Mouse (Mus musculus) layer of hippocampus, adult 9-10 months (tissue): ENCODE results near the gene Bri3.
"Not testable (repeated sequence)": the region's sequence is repeated elsewhere in the genome, so short reads cannot be mapped to it uniquely, and the experiment has no call there.

Experiments used
- DNase-seq: peaks from one replicate; pipeline ENCODE4 v3.0.0; 2022; ENCODE audit warnings: low spot score

Bri3 gene

DNA sequence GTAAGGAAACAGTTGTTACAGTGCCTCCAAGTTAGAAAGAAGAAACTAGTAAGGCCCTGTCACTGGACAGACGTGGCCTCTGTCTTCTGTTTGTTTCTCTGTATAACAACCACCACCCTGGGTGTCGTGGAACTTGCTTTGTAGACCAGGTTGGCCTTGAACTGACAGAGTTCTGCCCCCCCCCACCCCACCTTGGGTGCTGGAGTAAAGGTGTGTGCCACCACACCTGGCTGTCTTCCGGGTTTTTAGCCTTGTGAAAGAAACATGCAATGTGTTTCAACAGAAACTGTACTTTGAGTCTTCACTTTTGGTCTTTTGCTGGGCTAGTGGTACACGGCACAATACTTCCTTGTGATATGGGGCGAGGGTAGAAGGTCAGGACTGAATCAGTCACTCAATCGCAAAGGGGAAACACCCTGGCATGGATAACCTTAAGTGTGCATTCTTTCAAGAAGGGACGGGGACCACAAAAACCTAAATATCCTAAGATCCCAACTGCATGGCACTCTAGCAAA is 51.9 kb downstream of the Bri3 start:
- DNase-seq, result no peak

DNA sequence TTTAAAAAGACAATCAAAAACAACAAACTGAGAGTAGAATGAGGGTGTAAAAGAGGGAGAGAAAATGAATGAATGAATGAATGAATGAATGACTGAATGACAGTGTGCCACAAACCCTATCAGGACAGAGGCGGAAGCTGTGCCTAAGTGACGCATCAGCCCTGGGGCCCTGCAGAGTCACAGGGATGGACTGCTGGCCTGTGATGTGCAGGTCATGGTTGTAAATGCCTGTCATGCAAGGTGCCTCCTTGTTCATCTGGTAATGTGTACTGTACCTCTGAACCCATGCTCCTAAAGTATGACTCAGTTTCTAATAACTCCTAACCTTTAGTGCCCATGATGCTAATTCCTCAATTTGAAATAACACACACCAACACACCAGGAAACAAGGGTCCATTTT is 58.8 kb downstream of the Bri3 start:
- DNase-seq, result no peak

DNA sequence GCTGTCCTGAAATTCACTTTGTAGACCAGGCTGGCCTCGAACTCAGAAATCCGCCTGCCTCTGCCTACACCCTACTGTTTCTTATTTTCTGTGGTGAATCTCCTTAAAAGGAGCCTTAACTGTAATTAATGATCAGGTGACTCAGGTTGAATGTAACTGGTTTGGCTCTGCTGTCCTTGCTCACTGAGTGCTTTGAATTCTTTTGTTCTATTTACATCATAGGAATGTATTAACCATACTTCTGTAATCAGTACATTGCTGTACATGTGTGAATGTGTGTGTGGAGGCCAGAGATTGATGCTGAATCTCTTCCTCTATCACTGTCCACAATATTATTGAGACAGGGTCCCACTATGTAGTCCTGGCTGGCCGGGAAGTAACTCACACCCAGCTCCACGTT is 64.7 kb downstream of the Bri3 start:
- no peak for DNase-seq

DNA sequence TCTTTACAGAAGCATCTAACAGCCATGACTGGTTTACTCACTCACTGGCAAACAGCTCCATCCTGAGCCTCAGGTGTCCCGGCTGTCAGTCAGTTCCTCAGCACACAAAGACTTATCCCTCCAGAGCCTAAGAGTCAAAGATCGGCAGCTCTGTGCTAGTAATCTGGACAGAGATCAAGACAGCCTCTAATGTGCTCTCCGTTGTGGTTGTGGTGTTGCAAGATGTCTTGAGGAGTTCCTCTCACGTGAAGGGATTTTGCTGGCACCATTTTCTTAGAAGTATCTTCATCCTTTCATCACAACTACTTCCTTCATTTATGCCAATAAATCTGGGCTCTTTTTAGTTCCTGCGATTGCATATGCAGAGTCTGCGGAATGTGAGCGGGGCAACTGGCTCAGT is 67.9 kb downstream of the Bri3 start:
- DNase-seq, result no peak

DNA sequence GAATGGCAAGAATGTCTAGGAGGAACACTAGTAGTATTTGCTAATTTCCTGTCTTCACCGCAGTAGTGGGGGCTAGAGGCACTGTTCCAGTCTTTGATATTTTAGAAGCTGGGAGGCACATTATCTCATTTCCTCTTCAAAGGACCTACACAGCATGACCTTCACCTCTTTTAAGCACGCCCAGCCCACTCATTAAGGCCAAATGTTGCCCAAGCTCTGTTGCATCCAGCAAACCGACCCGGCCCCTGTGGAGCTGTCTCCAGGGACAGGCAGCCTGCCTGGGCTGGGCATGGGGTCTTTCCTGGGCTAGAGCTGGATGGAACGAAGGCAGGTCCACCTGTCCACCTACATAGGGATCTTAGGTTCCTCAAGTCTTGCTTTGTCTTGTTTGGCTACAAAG is 69.1 kb downstream of the Bri3 start:
- DNase-seq, result no peak

DNA sequence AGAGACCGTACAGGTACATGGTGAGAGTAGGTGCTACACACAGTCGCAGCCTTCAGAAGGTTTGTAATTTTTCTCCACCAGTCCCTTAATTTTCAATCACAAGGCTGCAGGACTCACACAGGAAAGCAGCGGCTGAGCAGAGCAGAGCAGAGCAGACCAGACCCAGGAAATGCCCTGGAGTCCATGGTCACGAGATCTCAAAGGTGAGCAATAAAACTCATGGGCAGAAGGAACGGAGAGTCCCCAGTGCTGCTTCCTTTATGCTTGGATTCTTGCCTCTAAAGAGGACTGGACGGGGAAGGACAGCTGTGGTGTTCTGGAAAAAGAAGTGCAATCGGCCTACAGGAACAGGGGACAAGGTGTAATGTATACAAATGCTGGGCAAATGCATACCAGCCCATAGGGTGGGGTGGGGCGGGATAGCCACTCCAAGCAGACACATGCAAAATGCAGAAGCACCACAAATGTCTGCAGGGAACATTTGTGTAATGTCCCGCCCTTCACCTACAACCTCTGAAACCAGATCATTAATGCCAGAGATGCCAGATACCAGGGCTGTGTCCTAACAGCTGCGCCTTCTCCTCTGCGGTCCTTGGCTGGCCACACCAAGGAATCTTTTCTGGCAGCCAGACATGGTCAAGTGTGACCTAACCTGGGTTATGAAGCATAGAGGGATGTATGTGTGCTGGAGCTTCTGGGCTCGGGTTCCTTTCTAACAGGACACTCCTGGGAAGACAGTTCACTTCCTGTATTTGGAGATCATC is 70.7 kb downstream of the Bri3 start:
- DNase-seq, result no peak

DNA sequence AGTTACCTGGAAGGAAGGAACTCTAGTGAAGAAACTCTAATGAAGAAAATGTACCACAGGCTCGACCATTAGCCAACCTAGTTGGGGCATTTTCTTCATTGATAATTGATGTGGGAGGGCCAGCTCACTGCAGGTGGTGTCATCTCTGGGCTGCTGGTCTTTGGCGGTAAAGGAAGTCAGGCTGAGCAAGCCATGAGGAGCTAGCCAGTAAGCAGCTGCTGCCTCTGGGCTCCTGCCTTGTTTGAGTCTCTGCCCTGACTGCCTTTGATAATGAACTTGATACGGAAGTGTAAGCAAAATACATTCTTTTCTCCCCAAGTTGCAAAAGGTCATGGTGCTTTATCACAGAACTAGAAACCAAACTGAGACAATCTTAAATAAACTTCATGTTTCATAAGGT is 72.2 kb downstream of the Bri3 start:
- DNase-seq, result no peak

DNA sequence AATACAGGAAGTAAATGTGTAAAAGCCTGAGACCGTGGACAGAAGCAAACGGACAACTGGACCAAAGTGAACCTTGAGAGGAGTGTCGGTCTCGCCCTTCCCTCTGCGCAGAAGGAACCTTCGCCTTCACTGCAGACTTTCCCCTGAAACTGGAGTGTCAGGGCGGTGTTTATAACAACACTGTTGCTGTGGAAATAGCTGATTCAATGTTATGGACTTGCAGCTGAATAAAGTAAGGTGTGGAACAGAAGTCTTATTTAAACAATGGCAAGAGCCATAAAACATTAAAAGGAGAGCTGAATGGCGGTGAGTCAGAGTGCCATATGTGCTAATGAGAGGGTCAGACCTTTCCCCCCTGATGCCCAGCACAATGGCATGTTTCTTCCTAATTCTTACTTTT is 73.2 kb downstream of the Bri3 start:
- no peak for DNase-seq

DNA sequence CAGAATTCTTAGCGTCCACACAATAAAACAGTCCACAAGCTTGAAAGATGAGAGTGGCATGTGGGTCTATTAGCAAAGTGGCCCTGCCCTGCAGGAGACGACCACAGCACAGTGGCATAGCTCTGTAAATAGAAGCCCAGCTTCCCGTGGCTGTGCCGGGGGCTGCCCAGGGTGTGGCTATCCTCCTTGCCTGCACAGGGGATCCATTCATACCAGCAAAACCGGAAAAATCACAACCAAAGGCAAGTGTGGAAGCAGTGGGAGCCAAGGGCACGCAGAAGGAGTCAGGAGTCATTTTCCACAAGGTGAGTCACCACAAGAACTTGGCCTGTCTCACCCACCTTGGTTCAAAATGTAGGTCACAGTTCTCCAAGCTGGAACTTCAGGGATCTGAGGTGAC is 74.0 kb downstream of the Bri3 start:
- DNase-seq, result no peak

DNA sequence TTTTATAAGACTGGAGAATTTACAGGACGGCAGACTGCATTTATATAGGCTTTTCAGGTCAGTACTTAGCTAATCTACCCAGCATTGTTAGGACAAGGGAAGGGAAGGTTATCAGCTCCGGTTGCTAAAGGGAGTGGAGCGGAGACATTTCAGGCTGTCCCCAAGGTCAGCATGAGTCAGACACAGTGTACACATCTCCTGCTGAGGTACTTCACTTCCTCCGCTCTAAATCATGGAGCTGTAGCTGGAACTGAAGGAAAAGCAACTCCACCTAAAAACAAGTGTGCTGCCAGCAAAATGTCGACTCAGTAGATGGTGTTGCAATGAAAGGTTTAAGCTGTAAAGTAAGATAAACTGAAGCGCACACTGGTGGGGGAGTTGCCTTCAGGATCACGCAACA is 77.4 kb downstream of the Bri3 start:
- DNase-seq, result no peak

DNA sequence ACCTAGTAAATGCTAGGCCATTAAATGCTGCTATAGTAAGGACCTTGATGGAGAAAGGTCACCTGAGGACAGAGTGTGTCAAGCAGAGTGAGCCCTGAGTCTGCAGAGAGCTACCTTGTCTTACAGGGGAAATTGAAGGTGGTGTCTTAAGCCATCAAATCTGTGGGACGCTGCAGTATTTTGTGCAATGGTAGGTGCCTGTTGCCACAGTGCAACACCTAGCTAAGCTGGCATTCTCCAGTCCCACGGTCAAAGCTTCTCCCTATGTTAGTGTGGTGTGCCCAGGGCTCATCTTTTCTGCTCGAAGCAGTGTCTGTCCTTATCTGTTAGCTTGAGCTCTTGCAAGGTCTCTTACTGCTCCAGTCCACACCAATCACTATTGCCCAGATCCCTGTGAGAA is 78.5 kb downstream of the Bri3 start:
- no peak for DNase-seq

DNA sequence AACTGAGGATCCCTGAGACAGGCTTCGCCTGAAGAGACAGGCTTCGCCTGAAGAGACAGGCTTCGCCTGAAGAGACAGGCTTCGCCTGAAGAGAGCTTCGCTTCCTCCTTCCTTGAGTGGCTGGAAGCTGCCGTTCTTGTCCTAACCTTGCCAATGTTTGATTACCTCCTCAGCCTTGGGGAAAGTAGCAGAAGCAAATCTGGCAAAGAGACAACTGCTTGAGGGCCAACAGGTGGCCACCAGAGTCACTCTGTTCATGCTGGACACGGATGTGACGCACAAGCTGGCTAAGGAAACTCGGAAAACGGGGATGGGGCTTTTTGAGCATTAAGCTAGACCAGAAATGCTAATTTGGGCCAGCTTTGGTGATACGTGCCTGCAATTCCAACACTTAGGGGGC is 89.8 kb downstream of the Bri3 start:
- no peak for DNase-seq

DNA sequence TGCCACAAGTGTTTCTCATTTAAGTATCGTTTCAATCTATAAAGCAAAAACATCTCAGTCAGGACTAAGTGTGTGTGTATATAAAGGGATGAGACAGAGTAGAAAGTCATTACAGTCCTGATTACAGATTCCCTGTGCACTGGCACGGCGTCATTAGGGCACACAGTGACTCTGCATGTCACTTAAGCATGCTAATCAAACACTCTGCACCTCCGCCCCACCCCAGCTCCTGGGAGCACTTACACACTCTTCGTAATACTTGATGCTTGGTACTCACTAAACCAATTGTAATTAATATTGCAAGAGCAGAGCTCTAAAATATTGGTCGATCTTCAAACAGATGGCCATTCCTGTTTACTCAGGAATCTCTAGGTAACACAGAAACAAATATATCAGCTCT is 91.1 kb downstream of the Bri3 start:
- not testable (repeated sequence) for DNase-seq

DNA sequence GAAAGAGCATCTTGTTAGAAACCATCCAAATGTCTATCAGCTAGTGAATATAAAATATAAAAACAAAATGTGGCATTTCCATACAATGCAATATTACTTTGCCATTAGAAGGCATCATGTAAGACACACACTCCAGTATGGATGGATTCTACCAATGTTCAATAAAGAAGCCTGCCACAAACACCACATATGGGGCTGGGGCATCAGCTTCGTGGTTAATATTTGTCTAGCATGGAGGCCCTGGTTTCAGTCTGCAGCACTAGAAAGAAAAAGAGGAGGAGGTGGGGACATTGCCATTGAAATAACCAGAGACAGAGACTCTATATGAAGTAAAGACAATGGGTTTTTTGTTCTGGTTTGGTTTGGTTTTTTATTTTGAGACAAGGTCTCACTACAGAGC is 94.5 kb downstream of the Bri3 start:
- no peak for DNase-seq

DNA sequence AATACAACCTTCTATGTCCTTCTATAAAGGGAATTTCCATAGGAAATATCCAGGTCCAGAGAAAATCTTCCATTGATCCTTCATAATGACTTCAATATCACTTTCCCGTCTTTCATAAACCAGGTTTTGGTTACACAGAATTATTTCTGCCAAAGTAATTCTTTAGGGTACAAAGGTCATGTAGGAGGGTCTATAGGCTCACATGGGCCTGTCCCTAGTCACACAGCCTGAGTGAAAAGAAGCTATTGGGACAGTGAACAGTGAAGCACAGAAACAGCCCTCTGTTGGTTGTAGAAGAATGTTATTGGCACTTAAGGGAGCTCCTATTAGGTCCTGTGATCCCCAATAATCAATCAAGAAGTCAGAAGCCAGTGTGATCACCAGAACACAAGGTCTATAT is 96.8 kb downstream of the Bri3 start:
- no peak for DNase-seq

DNA sequence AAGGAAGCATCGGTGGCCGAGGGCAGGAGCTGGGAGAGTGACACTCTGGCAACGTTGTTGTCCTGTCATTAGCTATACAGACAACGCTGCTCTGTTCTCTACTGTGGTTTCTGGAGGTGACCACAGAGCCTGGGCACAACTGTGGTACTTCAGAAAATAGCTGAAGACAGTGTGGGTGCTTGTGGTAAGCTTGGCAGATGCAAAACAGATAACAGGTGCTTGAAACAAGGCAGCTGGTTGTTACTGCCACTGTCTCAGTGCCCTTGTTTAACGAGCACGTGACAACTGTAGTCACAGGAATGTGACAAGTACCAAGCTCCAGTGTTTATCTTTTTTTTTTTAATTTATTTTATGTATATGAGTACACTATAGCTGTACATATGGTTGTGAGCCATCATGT is 100.4 kb downstream of the Bri3 start:
- no peak for DNase-seq

DNA sequence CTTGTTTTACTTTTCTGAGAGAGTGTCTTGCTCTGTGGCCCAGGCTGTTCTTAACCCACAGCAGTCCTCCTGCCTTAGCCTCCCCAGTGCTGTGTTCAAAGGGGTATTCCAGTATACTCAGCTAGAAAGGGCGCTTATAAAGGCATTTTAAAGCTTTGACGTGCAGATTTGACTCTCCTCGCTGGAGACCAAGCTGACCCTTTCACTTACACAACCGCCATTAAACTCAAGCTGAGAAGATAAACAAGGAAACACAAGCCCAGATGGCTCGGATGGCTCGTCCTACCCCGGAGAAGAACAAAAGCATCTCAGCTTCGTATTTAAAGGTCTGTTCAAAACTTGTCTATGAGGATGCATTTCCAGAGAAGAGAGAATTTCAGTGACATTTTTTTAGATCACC is 106.9 kb downstream of the Bri3 start:
- no peak for DNase-seq

DNA sequence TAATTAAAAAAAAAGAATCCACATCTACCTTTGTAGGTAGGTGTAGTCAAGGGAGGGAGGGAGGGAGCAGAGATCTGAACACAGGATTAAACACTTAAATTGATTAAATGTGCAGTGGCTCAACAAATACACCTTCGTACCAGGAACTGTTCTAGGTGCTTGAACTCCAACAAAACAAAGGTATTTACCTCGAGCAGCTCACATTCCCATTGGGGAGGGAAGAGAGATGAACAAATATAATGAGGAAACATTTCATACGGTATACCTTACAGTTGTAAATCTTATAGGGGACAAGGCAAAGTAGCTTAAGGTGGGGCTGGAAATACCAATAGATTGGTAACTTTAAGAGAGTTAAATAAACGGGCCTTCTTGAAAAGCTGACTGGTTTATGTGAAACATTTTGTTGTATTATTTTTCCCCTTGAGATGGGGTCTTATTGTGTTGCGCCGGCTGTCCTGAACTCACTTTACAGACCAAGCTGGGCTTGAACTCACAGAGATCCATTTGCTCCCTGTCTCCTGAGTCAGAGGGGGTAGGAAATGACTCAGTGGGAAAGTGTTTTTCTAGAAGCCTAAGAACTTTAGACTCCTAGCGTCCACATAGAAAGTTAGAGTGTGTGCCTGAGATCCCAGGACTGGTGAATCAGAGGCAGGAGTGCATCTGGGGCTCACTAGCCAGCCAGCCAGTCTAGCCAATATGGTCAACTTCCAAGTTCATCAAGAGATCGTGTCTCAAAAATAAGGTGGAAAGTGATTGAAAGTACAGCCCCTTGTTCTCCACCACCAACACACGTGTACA is 108.2 kb downstream of the Bri3 start:
- DNase-seq, result no peak

DNA sequence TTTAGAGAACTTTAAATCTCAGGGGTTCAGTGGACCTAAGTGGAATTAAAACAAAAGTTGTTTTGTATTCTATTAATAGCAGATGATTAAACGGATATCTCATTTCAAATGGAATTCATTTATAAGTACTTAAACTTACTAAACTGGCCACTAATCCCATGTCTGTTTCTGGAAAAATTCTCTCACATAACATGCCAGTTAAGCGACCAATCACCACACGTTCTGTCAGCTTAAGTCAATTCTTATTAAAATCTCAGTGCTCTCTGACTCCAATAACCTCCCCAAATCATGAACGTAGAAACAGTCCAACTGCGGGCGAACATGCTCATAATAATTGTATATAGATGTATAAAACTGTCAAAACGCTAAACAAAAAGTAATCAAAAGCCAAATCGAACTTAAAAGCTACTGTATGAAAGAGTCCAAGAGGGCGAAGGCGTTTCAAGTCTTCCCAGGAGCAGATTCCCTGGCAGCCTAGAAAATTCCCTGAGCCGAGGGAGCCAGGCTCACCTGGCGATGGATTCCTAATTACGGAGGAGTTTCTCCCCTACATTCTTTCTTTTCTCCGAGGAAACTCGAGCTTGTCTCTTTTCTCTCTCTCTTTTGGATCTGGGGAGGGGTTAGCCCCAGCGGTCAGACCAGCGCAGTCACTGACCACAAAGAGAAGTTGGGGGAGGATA is 112.7 kb downstream of the Bri3 start:
- DNase-seq, result no peak

DNA sequence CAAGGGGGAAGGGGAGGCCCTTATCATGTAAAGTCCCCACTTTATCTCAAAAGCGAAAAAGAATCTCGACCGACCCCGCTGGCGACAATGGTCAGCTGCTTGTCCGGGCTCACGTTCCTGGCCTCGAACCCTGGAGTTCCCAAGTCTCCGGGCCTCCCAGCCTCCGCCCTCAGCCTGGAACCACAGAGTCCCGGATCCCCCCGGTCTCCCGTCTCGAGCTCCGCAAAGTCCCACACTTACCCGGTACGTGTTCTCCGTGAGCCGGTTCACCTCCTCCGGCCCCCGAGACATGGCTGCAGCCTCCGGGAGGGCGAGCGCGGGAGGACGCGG is 113.3 kb downstream of the Bri3 start:
- no peak for DNase-seq

DNA sequence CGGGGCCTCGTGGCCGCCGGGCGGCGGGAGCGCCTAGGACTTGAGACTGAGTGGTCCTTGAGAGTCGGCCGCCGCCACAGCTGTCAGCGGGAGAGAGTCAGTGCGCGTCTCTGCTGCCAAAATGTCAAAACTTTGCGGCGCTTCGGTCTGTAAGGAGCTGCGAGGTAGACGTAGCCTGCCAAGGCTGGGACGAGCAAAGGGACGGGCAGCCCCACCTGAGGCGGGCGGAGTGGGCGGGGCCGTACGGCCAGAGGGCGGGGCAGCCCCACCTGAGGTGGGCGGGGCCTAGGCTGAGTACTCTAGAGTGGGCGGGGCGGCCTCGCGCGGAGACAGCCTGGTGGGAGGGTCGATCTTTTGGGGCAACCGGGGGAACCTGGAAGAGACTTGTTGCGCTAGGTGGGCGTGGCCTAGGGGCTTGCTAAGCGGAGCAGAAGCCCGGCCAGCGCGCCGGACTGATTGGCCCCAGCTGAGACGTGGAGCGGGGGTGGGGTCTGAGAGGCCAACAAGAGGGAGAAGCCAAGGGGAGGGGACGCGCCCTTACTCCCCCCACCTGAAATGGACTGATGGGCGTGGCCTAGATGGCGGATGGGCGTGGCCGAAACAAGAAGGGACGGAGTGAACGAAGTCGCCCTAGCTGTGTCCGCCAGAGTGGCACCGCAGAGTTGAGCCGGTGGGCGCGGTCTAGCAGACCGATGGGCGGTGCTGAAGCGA is 113.8 kb downstream of the Bri3 start, which contains the start of gene Baiap2l1:
Gene Baiap2l1, minus strand, starts transcription at position 232 of the 711 bp plus-strand sequence.
- peak; percentile 20 for DNase-seq

DNA sequence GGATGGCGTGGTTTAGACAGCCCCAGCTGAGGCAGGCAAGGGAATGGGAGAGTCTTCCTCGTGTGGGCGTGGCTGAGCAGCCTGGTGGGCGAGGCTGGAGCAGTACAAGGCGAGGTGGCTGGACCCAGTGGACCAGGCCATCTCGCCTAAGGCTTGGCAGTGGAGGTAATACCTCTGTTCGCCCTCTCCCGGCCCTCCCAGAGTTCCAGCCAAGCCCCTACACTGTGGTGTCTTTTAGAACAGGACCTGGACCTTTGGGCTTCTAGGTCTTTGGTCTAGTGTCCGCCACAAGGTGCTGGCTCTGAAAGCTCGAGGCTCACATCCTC is 114.3 kb downstream of the Bri3 start:
- DNase-seq, result no peak

DNA sequence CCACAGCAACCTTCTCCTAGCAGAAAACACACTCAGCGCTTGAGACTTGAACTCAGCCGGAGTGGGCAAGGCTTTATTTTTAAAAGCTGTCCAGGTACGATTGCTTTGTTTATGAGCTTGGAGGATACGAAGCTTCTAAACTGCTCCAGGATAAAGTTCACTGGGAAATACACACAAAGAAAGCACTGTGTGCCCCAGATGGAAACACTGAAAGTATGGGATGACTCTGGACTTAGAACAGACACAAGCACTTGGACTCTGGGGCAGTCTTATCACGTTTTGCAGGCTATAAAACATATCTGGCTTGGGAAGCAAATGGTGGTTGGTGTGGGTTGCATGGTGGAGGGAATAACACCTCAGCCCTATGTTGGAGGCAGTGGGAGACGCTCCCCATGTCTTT is 115.6 kb downstream of the Bri3 start:
- DNase-seq, result no peak
